Mouse (Mus musculus) G1E (cell line): ENCODE results near the gene Rab37. TPM values are rescaled to one million over a fixed set of nuclear protein-coding genes. Genes with fewer than 3 reads are reported as not detected.
A peak's percentile ranks its signal among the peaks of the same experiment; 100 is the strongest.

Experiments used
- ATAC-seq: 2 replicates; pipeline ENCODE4 v1.8.0; 2016; ENCODE audit warnings: mild to moderate bottlenecking; ENCODE audit not compliant: insufficient number of reproducible peaks, poor library complexity, low FRiP score, severe bottlenecking; ENCODE audit errors: extremely low read depth
- DNase-seq: peaks from one replicate; pipeline ENCODE4 v3.0.0; 2012; ENCODE audit warnings: low spot score
- H3K27me3 ChIP-seq: 2 replicates; pipeline ENCODE4 v1.6.1; 2012; ENCODE audit warnings: mild to moderate bottlenecking, low read length, inconsistent platforms; ENCODE audit not compliant: insufficient read depth
- H3K36me3 ChIP-seq: replicated peaks from 2 replicates; pipeline ENCODE3; 2012; ENCODE audit warnings: mild to moderate bottlenecking, inconsistent platforms
- H3K4me1 ChIP-seq: 2 replicates; pipeline ENCODE4 v1.6.1; 2012; ENCODE audit warnings: low read depth, low read length, inconsistent platforms, mixed read lengths; ENCODE audit not compliant: insufficient read depth
- H3K4me3 ChIP-seq: 2 replicates; pipeline ENCODE4 v1.5.1; 2012; ENCODE audit warnings: low read depth, mild to moderate bottlenecking, inconsistent platforms, low read length, moderate library complexity, mixed read lengths
- H3K9me3 ChIP-seq: replicated peaks from 2 replicates; pipeline ENCODE4 v1.6.1; 2012; ENCODE audit warnings: inconsistent platforms
- CTCF ChIP-seq: IDR thresholded peaks from 2 replicates; pipeline ENCODE4 v1.5.1; 2012; ENCODE audit warnings: low read depth, low read length, inconsistent platforms, mixed read lengths
- GATA1 ChIP-seq: IDR thresholded peaks from 2 replicates; pipeline ENCODE4 v1.6.1; 2012; ENCODE audit warnings: borderline replicate concordance, low read length, inconsistent platforms, mixed read lengths
- GATA2 ChIP-seq: IDR thresholded peaks from 2 replicates; pipeline ENCODE4 v1.6.1; 2012; ENCODE audit warnings: low read depth, low read length, inconsistent platforms, borderline replicate concordance
- POLR2AphosphoS5 ChIP-seq: IDR thresholded peaks from 2 replicates; pipeline ENCODE4 v1.6.1; 2012; ENCODE audit warnings: low read depth, low read length, inconsistent platforms; ENCODE audit not compliant: insufficient replicate concordance
- TAL1 ChIP-seq: conservative IDR thresholded peaks from 2 replicates; pipeline ENCODE4 v1.6.1; 2012; ENCODE audit warnings: low read depth, low read length, inconsistent platforms, mixed read lengths
- polyA plus RNA-seq: library from polyadenylated mRNA; stranded (reverse); fragments of >175 nt; gene quantifications from 2 replicates; pipeline ENCODE4 v1.2.3, GENCODE M21; 2012
- total RNA-seq, 2 experiments: library from RNA; stranded (forward) in 1 of 2; stranded (reverse) in 1 of 2; fragments of 200-1000 nt in 1 of 2; fragments of >200 nt in 1 of 2; fragmentation: Nextera tagmentation in 1 of 2; gene quantifications; 2 replicates each; pipeline ENCODE4 v1.2.3; 2014 to 2017

Gene Rab37
- total and polyA plus RNA-seq, 3 experiments: 0.15 to 2.7 TPM; not detected in 1

DNA sequence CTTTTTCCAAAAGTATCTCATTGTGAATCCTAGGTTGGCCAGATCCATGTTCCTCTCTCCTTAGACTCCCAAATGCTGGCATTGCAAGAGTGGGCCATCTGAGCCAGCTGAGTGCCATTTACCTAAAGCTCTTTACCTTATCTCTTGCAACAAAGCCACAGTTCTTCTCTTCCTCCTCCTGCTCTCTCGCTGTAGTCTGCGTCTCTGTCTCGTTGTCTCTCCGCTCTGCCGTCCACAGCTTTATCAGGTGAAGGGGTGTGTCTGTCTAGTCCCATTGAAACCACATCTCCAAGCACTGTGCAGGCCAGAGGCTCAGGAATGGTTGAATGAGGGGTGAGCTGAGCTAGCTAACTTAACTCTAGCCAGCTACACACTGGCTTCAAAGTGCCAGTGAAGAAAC, 104.7 kb downstream of the Rab37 start:
- DNase-seq (no peak), ATAC-seq (peak; percentile 17)
- TF ChIP-seq CTCF: no peak
- no peak for TF ChIP-seq POLR2AphosphoS5
- Histone ChIP-seq H3K4me3 (no peak overlapping the region; the same call in 1 of the 2 replicates), H3K9me3 (no peaks in the 10 kb centered on the region), H3K4me1 (peaks cover 83% of the 10 kb centered on the region), H3K36me3 (peaks cover 72% of the 10 kb centered on the region), H3K27me3 (no peaks in the 10 kb centered on the region)

DNA sequence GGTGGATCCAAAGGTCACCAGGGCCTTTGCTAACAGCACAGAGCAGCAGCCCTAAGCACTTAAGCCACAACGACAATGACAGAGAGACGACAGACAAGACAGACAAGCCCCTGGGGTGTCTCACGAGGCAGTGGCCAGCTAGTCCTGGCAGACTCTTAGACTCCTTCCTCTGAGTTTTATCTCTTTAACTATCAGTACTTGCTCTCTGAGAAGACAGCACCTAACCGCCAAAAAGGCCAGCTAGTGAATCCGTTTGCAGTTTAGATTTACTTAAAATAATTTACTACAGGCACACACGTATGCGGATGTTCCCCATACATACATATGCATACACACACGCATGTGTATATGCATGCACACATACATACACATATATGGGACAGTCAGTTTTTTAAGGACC, 106.3 kb downstream of the Rab37 start:
- Histone ChIP-seq H3K27me3 (no peaks in the 10 kb centered on the region), H3K9me3 (no peaks in the 10 kb centered on the region), H3K4me3 (peak overlapping the region; percentile 25; the same call in 1 of the 2 replicates), H3K36me3 (peaks cover 75% of the 10 kb centered on the region), H3K4me1 (peaks cover 84% of the 10 kb centered on the region)
- DNase-seq (no peak), ATAC-seq (no peak)
- no peak for TF ChIP-seq CTCF
- TF ChIP-seq GATA1: no peak
- TF ChIP-seq GATA2: no peak
- no peak for TF ChIP-seq POLR2AphosphoS5
- no peak for TF ChIP-seq TAL1

DNA sequence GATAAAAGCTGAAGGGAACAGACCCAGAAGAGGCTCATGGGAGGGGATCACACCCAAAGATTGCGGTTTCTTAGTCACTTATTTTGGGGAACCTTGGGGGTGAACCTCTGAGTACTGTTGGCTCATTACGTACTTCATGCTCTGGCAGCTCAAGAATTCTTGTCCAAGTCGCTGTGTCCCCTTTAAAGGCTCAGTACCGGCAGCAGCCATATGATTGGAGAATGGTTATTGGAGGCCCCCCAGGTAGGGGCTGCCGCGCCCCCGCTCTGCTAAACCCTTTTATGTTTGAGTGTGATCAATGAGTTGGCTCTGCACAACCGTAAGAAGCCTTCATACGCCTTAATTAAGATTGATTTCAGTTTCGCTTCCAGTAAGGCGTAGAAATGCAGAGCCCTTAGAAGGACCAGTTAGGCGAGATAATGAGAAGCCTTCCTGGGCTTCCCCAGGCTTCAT, 107.7 kb downstream of the Rab37 start:
- TF ChIP-seq TAL1 (no peak), GATA2 (no peak), GATA1 (no peak), CTCF (no peak), POLR2AphosphoS5 (no peak)
- Histone ChIP-seq H3K36me3 (peaks cover 89% of the 10 kb centered on the region), H3K9me3 (no peaks in the 10 kb centered on the region), H3K4me3 (peak overlapping the region; percentile 20; the same call in 1 of the 2 replicates), H3K27me3 (no peaks in the 10 kb centered on the region), H3K4me1 (peaks cover 87% of the 10 kb centered on the region)
- peak; percentile 5; the same call in 1 of the 2 replicates for ATAC-seq
- DNase-seq: peak; percentile 56

DNA sequence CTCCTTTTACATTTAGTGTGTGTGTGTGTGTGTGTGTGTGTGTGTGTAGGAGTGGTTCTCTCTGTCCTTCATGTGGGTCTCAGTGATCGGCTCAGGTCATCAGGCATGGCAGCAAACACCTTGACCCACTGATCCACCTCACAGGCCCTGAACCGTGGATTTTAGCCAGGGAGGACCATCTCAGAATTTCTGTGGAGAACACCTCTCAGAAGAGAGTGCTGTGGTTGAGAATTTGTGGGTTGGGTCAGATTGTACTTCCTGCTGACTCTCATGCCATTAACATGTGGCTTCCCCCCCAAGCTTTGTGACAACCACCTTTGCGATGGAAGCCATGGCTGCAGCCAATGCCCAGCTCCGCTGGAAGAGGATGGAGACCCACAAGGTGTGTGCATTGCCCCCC, 109.3 kb downstream of the Rab37 start:
- DNase-seq (no peak), ATAC-seq (no peak)
- H3K36me3 ChIP-seq: peaks cover 95% of the 10 kb centered on the region
- no peaks in the 10 kb centered on the region for H3K9me3 ChIP-seq
- H3K27me3 ChIP-seq: no peaks in the 10 kb centered on the region
- peaks cover 73% of the 10 kb centered on the region for H3K4me1 ChIP-seq
- TF ChIP-seq TAL1 (no peak), GATA1 (no peak), GATA2 (no peak), POLR2AphosphoS5 (no peak), CTCF (no peak)
- H3K4me3 ChIP-seq: no peak overlapping the region

DNA sequence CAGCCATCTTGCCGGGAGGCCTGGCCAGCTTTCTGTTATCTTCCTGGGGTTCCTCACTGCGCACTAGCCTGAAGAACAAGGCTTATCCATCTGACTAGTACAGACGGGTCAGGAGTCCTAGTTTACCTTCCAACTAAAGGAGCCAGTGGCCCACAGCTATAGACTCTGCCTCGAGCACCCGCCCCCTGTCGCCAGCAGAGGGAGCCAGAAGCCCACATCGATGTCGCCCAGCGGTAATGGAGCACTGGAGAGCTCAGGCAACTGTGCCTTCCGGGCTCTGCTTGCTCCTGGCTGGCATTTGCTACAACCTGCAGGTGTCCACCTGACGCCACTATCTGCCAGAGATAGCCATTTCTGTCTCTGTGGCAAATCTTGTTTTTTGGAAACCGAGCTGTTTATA, 111.1 kb downstream of the Rab37 start:
- Histone ChIP-seq H3K36me3 (peaks cover 99% of the 10 kb centered on the region), H3K4me3 (no peak overlapping the region), H3K4me1 (peaks cover 55% of the 10 kb centered on the region), H3K27me3 (no peaks in the 10 kb centered on the region), H3K9me3 (no peaks in the 10 kb centered on the region)
- peak; percentile 70 for DNase-seq
- TF ChIP-seq CTCF (peak; percentile 78), GATA1 (no peak)
- peak; percentile 65 for ATAC-seq

DNA sequence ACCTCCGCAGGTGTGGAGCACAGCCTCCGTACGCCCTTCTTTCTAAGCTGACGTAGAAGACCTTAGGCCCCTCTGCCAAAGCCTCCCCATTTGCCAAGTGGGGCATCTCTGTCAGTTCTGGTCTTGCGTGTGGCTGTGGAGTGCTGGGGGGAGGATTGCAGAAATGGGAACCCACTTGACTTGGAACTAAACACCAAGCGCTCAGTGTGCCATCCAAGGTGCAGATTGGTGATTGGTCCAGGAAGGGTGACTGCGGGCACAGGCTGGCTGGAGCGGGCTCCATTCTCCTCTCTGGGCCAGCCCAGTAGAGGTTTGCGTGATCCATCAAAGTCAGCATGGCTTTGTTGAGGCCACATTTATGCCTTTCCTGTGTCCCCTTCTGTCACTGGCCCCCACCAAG, 111.5 kb downstream of the Rab37 start:
- no peaks in the 10 kb centered on the region for H3K27me3 ChIP-seq
- no peak for ATAC-seq
- no peak overlapping the region for H3K4me3 ChIP-seq
- TF ChIP-seq POLR2AphosphoS5 (no peak), TAL1 (no peak), CTCF (no peak), GATA2 (no peak), GATA1 (no peak)
- H3K9me3 ChIP-seq: no peaks in the 10 kb centered on the region
- peaks cover 99% of the 10 kb centered on the region for H3K36me3 ChIP-seq
- DNase-seq: no peak
- peaks cover 51% of the 10 kb centered on the region for H3K4me1 ChIP-seq

DNA sequence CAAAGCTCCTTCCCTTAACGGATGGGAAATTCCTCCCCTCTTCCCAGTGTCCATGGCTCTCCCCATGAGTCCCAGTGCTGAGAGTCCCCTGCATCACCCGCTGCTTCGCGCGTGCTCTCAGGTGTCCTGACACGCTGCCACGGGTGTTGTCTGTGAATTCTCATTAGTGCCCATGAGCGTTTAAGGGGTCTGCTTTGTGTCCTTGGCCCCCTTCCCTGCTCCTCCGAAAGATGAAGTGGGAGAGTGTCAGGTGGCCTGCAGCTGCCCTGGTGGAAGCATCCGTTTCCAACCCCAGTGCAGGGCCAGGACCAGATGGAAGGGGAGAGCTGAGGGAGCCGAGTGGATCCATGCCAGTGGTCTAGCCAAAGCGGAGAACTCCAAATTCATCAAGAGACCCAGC, 116.9 kb downstream of the Rab37 start:
- Histone ChIP-seq H3K36me3 (peaks cover 100% of the 10 kb centered on the region), H3K4me1 (peaks cover 30% of the 10 kb centered on the region), H3K9me3 (no peaks in the 10 kb centered on the region), H3K27me3 (no peaks in the 10 kb centered on the region), H3K4me3 (no peak overlapping the region)
- no peak for DNase-seq
- ATAC-seq: no peak
- TF ChIP-seq GATA1 (no peak), CTCF (no peak), POLR2AphosphoS5 (no peak), TAL1 (no peak), GATA2 (no peak)
